Mouse (Mus musculus): ENCODE data around the gene Cyp4a10.
"Not testable (repeated sequence)": the region's sequence is repeated elsewhere in the genome, so short reads cannot be mapped to it uniquely, and the experiment has no call there.

DNA sequence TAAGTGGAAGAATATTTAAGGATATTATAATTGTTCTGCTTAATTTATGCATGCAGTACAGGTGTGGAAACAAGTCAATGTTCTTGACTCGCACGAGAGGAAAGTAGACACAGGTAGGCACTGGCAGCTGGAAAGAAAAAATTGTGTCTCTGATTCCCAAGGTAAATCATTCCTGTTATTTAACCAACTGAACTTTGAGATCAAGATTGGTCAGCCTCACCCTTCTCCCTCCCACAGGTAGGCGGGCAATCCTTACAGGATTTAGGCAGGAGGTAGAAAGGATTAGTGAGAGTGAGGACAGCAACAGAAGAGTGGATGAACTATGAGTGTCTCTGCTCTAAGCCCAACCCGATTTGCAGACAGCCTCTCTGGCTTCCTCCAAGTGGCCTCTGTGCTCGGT lies at the start of gene Cyp4a10:
- not testable (repeated sequence) for TF ChIP-seq CTCF, EP300 (IDR thresholded peaks at IDR 0.05; ENCODE audit: low read depth)
